Mouse (Mus musculus): ENCODE data around the gene Mcat.

The Mcat gene

GRCm38 (mm10) chr15:83575543-83575942 is 12.0 kb upstream of the Mcat start:
- no peak for DNase-seq (ENCODE audit: low read depth, low spot score)

GRCm38 (mm10) chr15:83574731-83575351 is 11.3 kb upstream of the Mcat start:
- DNase-seq (ENCODE audit: low read depth, low spot score) = no peak

DNA sequence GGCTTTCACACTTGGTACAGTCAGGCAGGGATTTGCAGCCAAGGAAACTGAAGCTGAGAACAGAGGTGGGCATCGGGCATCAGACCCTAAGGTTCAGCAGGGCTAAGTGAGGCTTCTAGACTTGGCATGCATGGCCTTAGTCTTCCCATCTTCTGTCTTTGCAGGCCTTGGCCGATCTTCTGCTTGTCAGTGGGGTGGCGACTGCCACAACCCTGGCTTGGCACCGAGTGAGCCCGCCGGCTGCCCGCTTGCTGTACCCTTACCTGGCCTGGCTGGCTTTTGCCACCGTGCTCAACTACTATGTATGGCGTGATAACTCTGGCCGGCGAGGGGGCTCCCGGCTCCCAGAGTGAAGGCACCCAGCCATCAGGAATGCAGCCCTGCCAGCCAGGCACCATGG is 10.0 kb upstream of the Mcat start:
- DNase-seq (ENCODE audit: low read depth, low spot score) = no peak

- no peak for DNase-seq (ENCODE audit: low read depth, low spot score)
Measured at GRCm38 (mm10) chr15:83572132-83572531, 8.5 kb upstream of the Mcat start.

DNA sequence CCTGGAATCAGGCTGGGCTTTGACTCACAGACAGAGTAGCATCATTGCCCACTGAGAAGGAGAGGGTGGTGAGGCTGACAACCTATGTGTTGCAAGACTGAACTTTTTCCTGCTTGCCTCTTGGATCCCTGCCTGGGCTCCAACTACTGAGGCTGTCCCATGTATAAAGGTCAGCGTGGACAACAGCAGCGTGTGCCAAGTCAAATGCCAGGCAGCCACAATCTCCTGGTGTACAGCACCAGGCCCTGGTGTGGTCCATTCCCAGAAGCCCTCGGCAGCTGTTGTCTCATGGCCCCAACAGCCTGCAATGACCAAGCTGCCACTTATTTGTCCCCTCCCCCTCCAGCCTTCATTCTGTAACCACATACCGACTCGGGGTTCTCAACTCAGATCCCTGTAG is 8.0 kb upstream of the Mcat start:
- no peak for DNase-seq (ENCODE audit: low read depth, low spot score)

DNA sequence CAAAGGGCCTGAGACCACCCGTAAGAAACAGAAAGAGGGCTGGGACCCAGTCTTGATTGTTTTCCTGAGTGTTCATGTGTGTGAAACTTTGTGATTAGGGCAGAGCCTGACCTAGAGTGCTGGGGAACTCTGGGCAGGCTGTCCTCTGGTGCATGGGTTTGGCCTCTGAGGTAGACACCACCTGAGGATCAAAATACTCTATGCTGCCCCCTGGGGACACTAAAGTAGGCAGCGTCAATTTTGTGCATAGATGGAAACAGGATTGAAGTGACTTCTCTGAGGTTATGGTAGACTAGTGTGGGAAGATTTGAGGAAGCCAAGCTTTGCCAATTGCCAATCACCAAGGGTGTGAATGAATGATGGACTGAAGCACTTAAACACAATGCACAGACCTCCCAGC is 7.1 kb upstream of the Mcat start:
- no peak for DNase-seq (ENCODE audit: low read depth, low spot score)

DNA sequence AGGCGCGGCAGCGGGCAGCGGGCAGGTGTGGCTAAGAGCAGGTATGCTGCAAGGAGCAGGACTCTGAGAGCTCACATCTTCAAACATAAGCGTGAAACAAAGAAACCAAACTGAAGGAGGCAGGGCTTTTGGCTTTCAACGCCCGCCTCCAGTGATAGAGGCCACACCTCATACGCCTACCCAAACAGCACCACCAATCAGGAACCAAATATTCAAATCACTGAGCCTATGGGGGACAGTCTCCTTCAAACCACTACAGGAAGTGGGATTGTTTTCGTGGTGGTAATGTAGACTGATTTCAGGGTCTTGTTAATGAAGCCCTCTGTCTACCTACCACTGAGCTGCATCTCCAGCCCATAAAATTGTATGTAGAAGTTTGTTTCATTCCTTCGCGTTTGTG is 6.1 kb upstream of the Mcat start:
- DNase-seq (ENCODE audit: low read depth, low spot score) = no peak

DNA sequence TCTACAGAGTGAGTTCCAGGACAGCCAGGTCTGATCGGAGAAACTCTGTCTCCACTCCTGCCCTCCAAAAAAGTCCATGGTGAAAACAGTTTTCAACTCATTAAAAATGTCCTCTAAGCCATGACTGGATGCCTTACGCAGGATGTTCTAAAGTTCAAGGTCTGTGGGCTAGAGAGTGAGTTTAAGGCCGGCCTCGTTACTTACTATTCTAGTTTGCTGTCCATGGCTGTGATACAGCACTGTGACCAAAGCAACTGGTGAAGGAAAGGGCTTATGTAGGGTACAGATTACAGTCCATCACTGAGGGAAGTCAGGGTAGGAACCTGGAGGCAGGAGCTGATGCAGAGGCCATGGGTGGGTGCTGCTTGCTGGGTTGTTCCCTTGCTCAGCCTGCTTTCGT is 5.0 kb upstream of the Mcat start:
- DNase-seq (ENCODE audit: low read depth, low spot score) = no peak

DNA sequence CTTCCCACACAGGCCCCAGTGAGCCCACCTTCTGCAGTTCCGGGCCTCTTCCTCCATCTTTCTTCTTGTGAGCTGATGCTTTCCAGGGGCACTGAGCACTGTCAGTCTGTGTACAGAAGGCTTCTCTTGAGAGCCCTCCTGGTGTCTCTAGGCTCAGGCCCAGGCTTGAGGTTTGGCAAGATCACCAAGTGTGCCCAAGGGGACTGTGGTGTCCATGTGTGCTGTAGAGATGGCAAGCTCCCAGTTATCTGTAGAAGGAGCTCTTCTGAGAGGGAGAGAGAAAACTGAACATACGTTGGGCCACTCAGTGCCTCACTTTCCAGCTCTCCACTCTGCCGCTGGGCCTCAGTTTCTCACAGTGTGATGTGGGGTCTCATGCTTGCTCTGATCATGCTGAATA is 4.1 kb upstream of the Mcat start:
- no peak for DNase-seq (ENCODE audit: low read depth, low spot score)

DNA sequence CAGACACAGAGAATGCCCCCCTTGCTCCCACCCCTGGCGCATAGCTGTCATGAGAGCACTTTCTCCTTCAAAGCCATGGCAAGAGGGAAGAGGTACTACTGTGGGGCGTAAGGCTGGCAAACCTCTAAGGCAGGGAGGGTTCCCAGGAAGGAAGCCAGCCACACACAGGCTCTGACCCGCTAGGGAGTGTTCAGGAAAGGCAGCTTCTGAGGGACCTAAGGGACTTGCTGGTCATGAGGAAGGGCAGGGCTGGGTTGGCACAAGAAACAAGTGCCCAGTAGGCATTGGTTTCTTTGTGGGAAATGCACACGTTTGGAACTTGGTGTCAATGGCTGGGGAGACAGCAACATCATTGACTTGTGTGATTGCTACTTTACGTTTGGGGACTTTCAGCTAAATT is 2.4 kb upstream of the Mcat start:
- DNase-seq (ENCODE audit: low read depth, low spot score) = no peak

GRCm38 (mm10) chr15:83565434-83565833 is 1.8 kb upstream of the Mcat start:
- no peak for DNase-seq (ENCODE audit: low read depth, low spot score)

DNA sequence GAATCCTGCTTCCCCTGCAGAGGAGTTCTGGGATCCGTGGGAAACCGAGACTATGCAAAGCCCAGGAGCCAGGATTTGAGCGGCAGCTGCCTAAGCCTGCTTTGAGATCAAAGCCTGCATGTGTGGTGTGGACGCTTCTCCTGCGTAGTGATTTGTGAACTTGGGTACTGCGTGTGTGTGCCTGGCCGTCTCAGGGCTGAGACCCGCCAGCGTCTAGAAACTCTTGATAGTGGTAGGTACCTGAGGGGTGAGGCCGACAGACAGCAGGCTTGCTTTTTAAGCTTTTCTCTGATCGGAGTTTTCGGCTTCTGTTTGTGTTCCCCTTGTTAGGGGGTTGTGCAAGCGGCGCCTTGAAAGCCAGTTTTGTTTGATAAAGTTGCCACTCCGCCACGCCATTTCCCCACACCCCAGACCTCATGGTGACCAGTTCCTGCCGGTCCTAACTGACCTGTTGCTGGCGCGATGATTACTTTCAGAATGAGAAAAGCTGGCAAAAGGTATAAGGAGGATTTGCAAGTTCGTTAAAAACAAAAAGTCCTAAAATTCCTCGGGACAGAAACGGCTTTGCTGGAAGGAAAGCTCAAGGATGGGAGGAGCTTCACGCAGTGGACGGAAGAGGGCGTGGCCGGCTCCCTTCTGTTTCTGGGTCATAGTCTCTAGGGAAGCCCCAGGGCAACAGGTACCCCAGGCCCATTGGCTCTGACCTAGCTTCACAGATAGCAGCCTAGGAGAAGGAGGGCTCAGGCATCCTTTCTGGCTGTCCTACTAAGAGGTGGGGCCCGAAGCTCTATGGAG is 467 bp upstream of the Mcat start:
- DNase-seq (ENCODE audit: low read depth, low spot score) = no peak

DNA sequence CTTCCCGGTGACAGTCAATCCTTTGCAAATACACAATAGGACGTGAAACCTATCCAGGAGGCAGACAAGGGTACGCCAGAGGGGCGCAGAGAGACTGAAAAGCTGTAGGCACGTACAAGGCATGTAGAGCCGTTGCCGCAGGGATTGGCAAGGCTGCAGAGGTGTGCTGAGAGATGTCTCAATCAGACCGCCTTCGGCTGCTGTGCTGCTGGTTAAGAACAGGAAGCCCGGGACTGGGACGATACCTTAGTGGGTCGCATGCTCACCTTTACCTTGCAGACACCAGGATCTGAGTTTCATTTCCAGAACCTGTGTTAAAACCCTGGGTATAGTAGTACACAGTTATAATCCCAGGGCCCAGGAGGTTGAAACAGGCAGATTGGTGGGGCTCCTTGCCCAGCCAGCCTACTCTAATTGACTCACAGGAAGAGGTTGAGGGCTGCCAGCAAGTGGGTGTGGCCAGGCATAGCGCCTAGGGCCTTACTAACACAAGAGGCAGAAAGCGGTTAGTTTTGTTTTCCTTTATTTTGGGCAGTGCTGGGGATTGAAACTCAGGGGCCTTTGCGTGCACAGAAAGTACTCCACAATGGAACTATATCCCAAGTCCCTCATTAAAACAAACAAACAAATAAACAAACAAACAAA is 839 bp downstream of the Mcat start:
- peak; percentile 27 for DNase-seq (ENCODE audit: low read depth, low spot score)

GRCm38 (mm10) chr15:83560941-83561477 is 2.6 kb downstream of the Mcat start:
- no peak for DNase-seq (ENCODE audit: low read depth, low spot score)

DNA sequence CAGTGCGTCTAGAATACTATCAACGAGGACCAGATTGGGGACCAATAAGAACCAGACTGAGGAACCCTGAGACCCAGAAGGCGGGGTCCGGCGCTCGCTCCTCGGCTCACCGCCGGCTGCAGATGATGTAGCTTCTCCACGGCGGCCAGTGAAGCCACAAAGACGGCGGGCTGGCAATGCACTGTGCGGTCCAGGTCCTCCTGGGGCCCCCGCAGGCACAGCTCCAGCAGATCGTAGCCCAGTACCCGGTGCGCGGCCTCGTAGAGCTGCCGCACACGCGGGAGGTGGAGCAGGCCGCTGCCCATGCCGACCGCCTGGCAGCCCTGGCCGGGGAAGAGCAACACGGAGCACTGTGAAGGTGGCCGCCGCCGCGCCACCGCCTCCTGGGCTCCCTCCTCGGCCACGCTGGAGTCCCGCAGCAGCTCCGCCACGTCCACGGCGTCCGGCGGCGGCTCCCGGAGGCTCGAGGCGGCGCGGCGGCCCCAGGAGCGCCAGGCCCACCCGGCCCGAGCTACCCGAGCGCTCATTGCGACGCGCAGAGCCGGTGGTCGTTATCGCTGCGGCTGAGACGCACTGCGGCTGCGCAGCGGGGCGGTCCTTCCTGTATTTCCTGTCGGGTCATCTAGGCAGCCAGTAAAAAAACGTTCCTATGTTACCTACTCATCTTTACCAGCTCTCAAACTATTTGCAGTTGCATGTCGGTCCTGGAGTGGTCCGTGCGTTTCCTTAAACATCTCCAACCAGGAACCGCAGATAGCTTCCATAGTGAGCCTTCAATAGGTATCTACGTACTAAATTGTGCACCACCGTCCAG is 8.2 kb downstream of the Mcat start:
- peak; percentile 73 for DNase-seq (ENCODE audit: low read depth, low spot score)

GRCm38 (mm10) chr15:83553831-83554230 is 9.8 kb downstream of the Mcat start:
- no peak for DNase-seq (ENCODE audit: low read depth, low spot score)

DNA sequence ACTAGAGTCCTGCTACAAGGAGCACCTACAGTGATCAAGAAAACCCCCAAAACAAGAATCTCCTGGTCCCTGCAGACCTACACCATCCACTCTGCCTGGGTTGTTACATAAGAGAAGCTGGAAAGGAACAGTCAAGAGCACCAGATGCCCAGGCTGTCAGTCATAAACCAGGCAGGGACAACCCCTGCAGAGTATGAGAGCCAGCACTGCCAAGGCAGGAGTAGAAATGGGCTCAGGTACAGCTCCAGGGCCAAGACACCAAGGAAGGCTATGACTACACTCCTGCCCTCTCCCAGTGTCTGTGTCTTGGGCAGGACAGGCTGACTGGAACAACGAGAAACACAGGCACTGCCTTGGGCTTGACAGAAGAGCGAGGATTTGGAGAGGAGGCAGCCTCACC is 13.4 kb downstream of the Mcat start:
- DNase-seq (ENCODE audit: low read depth, low spot score) = no peak

GRCm38 (mm10) chr15:83547144-83547543 is 16.4 kb downstream of the Mcat start:
- DNase-seq (ENCODE audit: low read depth, low spot score) = no peak

DNA sequence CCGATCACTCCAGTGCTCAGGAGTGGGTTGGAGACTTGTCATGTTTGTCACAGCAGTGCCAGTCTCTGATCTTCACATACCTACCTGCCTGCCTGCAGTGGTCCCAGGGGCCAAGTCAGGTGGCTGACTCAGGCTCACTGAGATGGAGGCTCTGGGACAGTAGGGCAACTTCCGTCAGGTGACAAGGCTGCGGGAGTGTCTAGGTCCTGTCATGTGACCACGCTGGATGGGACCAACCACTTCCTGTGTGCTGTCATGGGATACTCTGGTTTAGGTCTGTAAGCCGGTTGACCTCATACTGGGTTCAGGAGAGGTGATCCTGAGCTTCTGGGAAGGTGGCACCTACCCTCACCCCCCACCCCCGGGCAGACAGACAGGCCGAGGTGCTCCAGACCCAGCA is 17.6 kb downstream of the Mcat start:
- DNase-seq (ENCODE audit: low read depth, low spot score) = no peak

DNA sequence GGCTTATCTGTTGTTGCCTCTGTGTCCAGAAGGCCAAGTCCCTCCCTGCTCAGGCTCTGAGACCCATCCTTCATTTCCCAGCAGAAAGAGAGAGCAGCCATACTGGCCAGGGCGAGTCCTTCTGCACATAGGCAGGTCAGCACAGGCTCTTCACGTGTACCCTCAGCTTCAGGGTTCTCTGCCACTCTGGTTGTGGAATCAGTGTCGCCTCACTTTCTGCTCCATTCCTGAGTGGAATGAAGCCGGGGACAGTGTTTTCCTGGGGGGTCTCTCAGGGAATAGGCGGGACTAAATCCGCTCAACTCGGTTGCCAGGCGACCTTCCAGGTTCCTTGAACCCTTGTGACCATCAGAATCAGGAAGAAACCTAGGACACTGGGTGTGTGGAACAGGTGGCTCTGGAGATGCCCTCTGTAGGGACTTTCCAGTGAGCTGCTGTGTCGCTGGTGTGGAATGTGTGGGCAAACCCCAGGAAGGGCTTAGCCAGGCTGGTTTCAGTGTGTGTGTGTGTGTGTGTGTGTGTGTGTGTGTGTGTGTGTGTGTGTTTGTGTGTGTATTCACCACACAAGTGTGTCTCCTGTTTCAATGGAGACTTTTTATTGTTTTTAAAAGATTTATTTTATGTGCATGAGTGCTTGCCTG is 21.8 kb downstream of the Mcat start:
- no peak for DNase-seq (ENCODE audit: low read depth, low spot score)

DNA sequence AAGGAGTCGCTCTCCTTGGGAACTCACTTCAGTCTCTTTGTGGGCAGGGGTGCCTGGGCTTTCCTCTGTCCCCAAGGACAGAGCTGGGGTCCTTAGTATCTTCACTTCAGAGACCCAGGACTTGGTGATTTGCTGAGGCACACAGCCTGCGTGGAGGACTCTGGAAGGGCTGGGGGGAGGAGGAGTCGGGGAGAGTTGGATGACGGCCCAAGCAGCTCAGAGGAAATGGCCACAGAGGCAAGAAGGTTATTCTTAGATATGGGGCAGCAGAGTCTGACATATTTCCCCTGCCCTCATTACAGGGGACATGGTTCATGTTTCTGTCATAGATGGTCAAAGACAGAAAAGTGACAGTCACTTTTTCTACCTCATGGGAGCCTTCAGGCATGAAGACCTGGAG is 23.7 kb downstream of the Mcat start:
- DNase-seq (ENCODE audit: low read depth, low spot score) = no peak
